Mouse (Mus musculus): ENCODE measurements around the gene Fam118b.

The Fam118b gene

DNA sequence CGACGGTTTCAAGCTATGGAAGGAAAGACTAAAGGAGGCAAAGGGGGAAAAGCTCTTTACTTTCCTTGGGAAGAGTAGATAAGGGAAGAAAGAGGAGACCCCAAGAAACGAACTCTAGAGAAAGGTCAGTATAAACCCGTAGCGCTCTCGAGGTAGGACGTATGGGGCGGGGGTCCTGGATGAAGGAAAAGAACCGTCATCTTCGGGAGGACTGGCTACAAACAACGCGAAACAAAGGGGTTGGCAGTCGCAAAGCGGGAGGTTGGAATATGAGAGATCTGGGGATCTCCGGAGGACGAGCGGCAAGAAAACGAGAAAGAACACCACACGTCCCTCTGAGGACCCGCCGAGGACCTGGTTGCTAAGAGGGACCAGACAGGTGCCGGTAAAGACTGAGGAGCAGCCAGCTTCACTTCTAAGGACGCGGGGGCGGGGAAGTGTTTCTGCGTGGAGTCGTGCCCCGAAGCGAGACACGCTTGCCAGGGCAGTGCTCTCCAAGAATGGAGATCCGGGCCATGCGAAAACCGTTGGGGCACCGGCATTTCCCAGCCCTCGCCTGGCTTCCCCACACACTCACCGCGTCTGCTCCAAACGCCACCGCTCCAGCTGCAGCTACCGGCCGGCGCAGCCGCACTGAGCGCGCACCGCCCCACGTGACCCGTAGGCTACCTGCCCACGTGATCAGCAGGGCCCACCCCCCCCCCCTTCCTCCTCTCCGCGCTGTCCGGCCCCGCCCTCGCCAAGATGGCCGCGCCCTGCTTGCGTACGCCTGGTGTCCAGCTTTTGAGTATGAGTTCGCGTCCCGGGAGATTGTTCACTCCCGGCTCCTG lies at the start of gene Fam118b, which contains the start of gene Rpusd4:
Fam118b (minus strand) TSS at position 660 of the 830 bp plus-strand sequence.
Rpusd4 (plus strand) TSS at position 720 of the 830 bp plus-strand sequence.
- DNase-seq (ENCODE audit: low spot score in 2 of 2): peak; percentile 89

GRCm38 (mm10) chr9:35316771-35317211 lies 49.2 kb upstream of the Fam118b start:
- DNase-seq (ENCODE audit: low spot score in 2 of 2): no peak

- DNase-seq (ENCODE audit: low spot score in 2 of 2): no peak
Measured at GRCm38 (mm10) chr9:35314254-35314653, 46.6 kb upstream of the Fam118b start.

DNA sequence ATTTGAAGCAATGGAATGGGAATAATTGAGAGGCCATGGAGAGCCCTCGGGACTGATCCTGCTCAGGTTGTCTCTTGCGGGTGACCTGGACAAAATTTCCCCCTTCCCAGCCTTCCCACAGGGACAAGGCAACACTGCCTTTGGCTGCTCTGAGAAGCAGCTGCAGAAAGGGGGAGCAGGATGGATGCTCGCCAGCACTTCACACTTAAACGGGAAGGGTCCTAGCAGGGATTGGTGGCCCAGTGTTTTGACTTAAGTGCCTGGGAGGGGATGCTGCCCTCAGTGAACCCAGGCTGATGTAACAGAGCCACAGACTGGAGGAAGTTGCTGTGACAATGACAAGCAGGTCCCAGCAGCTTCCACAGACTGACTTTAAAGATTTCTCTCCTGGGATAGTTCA lies 46.0 kb upstream of the Fam118b start:
- no peak for DNase-seq (ENCODE audit: low spot score in 2 of 2)

GRCm38 (mm10) chr9:35312516-35312915 lies 44.9 kb upstream of the Fam118b start:
- no peak for DNase-seq (ENCODE audit: low spot score in 2 of 2)

- no peak for DNase-seq (ENCODE audit: low spot score in 2 of 2)
Measured at GRCm38 (mm10) chr9:35310377-35310776, 42.8 kb upstream of the Fam118b start.

DNA sequence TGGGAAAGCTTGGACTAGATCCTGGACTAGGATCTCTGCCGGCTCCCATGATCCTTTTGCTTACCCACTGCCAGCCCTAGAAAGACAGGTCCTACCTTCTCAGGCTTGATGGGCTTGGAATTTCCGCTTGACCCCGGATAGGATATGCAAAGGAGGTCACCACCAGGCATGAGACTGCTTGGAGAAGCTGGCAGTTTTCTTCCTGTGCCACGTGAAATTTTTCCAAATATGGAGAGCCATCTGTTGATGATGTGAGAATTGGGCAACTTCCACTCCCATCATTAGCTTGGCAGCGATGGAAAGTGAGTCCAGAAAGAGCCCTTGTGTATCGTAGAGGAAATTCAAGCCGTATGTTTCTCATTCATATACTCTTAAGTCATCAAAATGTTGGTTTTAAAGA lies 39.9 kb upstream of the Fam118b start:
- DNase-seq (ENCODE audit: low spot score in 2 of 2): no peak

GRCm38 (mm10) chr9:35302172-35302571 lies 34.6 kb upstream of the Fam118b start:
- DNase-seq (ENCODE audit: low spot score in 2 of 2): no peak

DNA sequence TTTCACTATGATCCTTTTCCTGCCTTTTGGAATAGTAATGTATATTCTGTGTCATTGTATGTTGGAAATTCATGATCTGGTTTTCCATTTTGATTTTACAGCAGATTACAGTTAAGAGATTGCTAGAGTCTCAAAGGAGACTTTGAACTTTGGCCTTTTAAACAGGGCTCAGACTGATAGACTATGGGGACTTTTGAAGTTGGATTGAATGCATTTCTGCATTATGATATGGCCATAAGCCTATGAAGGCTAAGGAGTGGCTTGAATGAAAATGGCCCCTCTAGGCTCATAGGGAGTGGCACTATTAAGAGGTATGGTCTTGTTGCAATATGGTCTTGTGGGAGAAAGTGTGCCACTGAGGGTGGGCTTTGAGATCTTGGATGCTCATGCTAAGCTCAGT lies 30.2 kb upstream of the Fam118b start:
- no peak for DNase-seq (ENCODE audit: low spot score in 2 of 2)

GRCm38 (mm10) chr9:35293465-35293864 lies 25.9 kb upstream of the Fam118b start:
- no peak for DNase-seq (ENCODE audit: low spot score in 2 of 2)

GRCm38 (mm10) chr9:35290916-35291315 lies 23.3 kb upstream of the Fam118b start:
- no peak for DNase-seq (ENCODE audit: low spot score in 2 of 2)

DNA sequence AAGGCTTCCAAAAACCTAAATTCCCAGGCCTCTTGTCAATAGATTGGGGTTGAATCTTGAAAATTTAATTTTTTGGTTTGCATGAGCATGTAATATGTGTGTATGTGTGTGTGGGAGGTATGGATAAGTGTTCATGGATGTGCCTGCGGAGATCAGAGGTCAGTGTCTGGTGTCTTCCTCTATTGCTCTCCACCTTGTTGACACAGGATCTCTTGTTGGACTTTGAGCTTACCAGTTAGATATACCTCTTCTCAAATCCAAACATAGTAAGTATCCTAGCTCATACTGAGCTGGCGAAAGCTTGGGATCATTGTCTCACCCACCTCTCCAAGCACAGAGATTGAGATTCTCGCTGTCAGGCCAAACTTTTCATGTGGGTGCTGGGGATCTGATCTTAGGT lies 22.8 kb upstream of the Fam118b start:
- no peak for DNase-seq (ENCODE audit: low spot score in 2 of 2)

DNA sequence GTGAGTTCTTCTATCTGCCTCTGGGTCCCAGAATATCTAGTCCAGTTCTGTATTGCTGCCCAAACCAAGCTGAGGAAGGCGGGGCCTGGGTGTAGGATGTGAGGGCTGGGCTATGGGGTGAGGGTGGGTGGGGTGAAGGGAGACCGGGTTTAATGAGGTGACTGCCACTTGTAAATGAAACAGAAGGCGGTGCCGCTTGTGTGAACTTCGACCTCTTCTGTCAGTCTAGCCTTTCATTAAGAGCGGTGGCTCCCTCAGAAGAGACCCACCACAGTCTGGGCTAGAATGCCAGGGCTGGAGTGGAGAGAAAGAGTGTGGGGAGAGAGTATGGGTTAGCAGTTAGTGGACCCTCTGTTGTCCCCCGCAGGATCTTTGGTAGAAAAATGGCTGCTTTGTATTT lies 22.4 kb upstream of the Fam118b start:
- DNase-seq (ENCODE audit: low spot score in 2 of 2): no peak

- no peak for DNase-seq (ENCODE audit: low spot score in 2 of 2)
Measured at GRCm38 (mm10) chr9:35286351-35286750, 18.7 kb upstream of the Fam118b start.

- no peak for DNase-seq (ENCODE audit: low spot score in 2 of 2)
Measured at GRCm38 (mm10) chr9:35284351-35284750, 16.7 kb upstream of the Fam118b start.

- DNase-seq (ENCODE audit: low spot score in 2 of 2): no peak
Measured at GRCm38 (mm10) chr9:35283415-35284069, 15.9 kb upstream of the Fam118b start.

DNA sequence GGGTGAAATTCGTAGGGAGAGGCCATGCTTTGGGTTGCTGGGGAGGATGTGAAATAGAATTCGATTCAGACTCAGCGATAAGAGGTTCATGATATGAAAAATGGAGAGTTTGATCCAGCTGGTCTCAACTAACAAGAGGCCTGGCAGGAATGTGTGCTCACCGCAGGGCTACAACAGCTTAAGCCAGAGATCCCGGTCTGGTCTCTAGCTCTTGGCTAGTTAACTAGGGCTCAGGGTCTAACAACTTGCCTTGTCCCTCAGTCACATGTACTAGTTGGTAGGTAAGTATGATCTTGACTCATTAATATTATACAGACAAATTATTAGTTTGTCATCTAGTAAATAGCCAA lies 15.2 kb upstream of the Fam118b start:
- DNase-seq (ENCODE audit: low spot score in 2 of 2): no peak

GRCm38 (mm10) chr9:35282006-35282850 lies 14.6 kb upstream of the Fam118b start:
- DNase-seq (ENCODE audit: low spot score in 2 of 2): peak; percentile 16 to 50

- DNase-seq (ENCODE audit: low spot score in 2 of 2): no peak
Measured at GRCm38 (mm10) chr9:35278451-35278850, 10.8 kb upstream of the Fam118b start.

DNA sequence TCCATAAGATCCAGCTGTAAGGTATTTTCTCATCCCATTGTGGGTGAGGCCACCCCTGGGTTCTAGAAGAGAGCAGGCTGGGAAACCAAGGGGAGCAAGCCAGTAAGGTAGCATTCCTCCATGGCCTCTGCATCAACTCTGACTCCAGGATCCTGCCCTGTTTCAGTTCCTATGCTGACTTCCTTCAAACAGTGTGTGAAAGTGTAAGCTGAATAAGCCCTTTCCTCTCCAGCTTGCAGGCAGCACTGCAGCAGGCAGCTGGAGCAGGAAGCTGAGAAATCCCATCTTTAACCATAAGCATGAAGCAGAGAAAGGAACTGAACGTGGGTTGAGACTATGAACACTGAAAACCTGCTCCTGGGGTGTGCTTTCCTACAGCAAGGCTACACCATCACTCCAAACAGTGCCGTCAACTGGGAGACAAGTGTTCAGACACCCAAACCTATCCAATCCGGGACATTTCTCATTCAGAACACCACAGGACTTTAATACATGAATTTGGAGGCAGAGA lies 10.3 kb upstream of the Fam118b start:
- no peak for DNase-seq (ENCODE audit: low spot score in 2 of 2)

GRCm38 (mm10) chr9:35267976-35268715 lies 541 bp upstream of the Fam118b start:
- DNase-seq (ENCODE audit: low spot score in 2 of 2): no peak
